Mouse (Mus musculus): ENCODE results near the gene Ep400.

The Ep400 gene

GRCm38 (mm10) chr5:110770448-110771158 is at the start of gene Ep400:
TSS of gene Ep400 (minus strand) at chr5:110770717.
- peak; percentile 100 for DNase-seq

GRCm38 (mm10) chr5:110809667-110810325 is 39.3 kb upstream of the Ep400 start, which contains the start of gene Ulk1:
TSS of gene Ulk1 (minus strand) at chr5:110810097.
- peak; percentile 99 for DNase-seq

- DNase-seq = peak; percentile 54
Measured at GRCm38 (mm10) chr5:110808821-110809666, 38.5 kb upstream of the Ep400 start.

- DNase-seq = peak; percentile 90
Measured at GRCm38 (mm10) chr5:110808061-110808631, 37.6 kb upstream of the Ep400 start.

- no peak for DNase-seq
Measured at GRCm38 (mm10) chr5:110807453-110807852, 36.9 kb upstream of the Ep400 start.

GRCm38 (mm10) chr5:110806676-110807075 is 36.2 kb upstream of the Ep400 start:
- no peak for DNase-seq

GRCm38 (mm10) chr5:110806154-110806553 is 35.6 kb upstream of the Ep400 start:
- no peak for DNase-seq

GRCm38 (mm10) chr5:110804012-110804743 is 33.7 kb upstream of the Ep400 start:
- no peak for DNase-seq

GRCm38 (mm10) chr5:110802809-110803208 is 32.3 kb upstream of the Ep400 start:
- no peak for DNase-seq

- DNase-seq = peak; percentile 50
Measured at GRCm38 (mm10) chr5:110802186-110802585, 31.7 kb upstream of the Ep400 start.

GRCm38 (mm10) chr5:110801036-110801624 is 30.6 kb upstream of the Ep400 start:
- DNase-seq = no peak

GRCm38 (mm10) chr5:110797696-110798095 is 27.2 kb upstream of the Ep400 start:
- peak; percentile 43 for DNase-seq

GRCm38 (mm10) chr5:110794363-110794762 is 23.8 kb upstream of the Ep400 start:
- DNase-seq = no peak

GRCm38 (mm10) chr5:110788684-110789083 is 18.2 kb upstream of the Ep400 start:
- DNase-seq = peak; percentile 76

GRCm38 (mm10) chr5:110786081-110786835 is 15.7 kb upstream of the Ep400 start:
- DNase-seq = peak; percentile 21

GRCm38 (mm10) chr5:110783150-110783549 is 12.6 kb upstream of the Ep400 start:
- no peak for DNase-seq

GRCm38 (mm10) chr5:110781529-110782238 is 11.2 kb upstream of the Ep400 start:
- DNase-seq = no peak

- no peak for DNase-seq
Measured at GRCm38 (mm10) chr5:110780761-110781528, 10.4 kb upstream of the Ep400 start.

- peak; percentile 95 for DNase-seq
Measured at GRCm38 (mm10) chr5:110779998-110780760, 9.7 kb upstream of the Ep400 start, which contains the start of gene Pus1. TSS of gene Pus1 (minus strand) at chr5:110780659.

Data from retina, postnatal 1 day (tissue).